Mouse (Mus musculus): ENCODE measurements around the gene Ctsll3. TPM values are rescaled to one million over a fixed set of nuclear protein-coding genes. Genes with fewer than 3 reads are reported as not detected.

Gene Ctsll3
- total and polyA plus RNA-seq, 3 experiments: not detected

- no peak for TF ChIP-seq ZMIZ1 (IDR thresholded peaks at IDR 0.05; ENCODE audit: low read depth, low read length)
- no peak for TF ChIP-seq POLR2AphosphoS2 (IDR thresholded peaks at IDR 0.05; ENCODE audit: low read length)
- TF ChIP-seq ELF1 (IDR thresholded peaks at IDR 0.05; ENCODE audit: low read depth, low read length): no peak
- no peak for TF ChIP-seq UBTF (IDR thresholded peaks at IDR 0.05; ENCODE audit: borderline replicate concordance, insufficient read depth, low read depth, low read length)
- no peak for TF ChIP-seq POLR2A (IDR thresholded peaks at IDR 0.05; ENCODE audit: control insufficient read depth in 1 of 2, insufficient read depth in 1 of 2, low read depth in 1 of 2, low read length in 2 of 2, poor library complexity in 1 of 2)
- no peak for TF ChIP-seq ZNF384 (IDR thresholded peaks at IDR 0.05; ENCODE audit: low read depth, low read length)
- no peak for TF ChIP-seq USF1 (IDR thresholded peaks at IDR 0.05; ENCODE audit: low read depth, low read length)
Observed at GRCm38 (mm10) chr13:60759136-60759535, 43.5 kb downstream of the Ctsll3 start (continued).

- no peak overlapping the region for H3K4me3 ChIP-seq (ENCODE audit: control insufficient read depth in 1 of 2, insufficient read depth in 1 of 2, low read depth in 2 of 2, low read length in 2 of 2)
- H3K79me2 ChIP-seq (ENCODE audit: control insufficient read depth, insufficient read depth, low read length, poor library complexity): no peaks in the 10 kb centered on the region
- H3K9me3 ChIP-seq (replicated peaks; ENCODE audit: insufficient read depth, low read length): no peaks in the 10 kb centered on the region
- H3K4me1 ChIP-seq (ENCODE audit: control insufficient read depth in 1 of 2, insufficient read depth in 2 of 2, low read length in 2 of 2): no peaks in the 10 kb centered on the region
- DNase-seq (ENCODE audit: low read depth, low spot score): no peak
- no peak overlapping the region for H3K9ac ChIP-seq (ENCODE audit: control insufficient read depth, low read depth, low read length, poor library complexity, severe bottlenecking)
- no peak overlapping the region for H3K27ac ChIP-seq (ENCODE audit: control insufficient read depth, low read depth, low read length)
- no peaks in the 10 kb centered on the region for H3K36me3 ChIP-seq (ENCODE audit: control insufficient read depth in 1 of 2, insufficient read depth in 2 of 2, low read length in 2 of 2)
- TF ChIP-seq RAD21 (IDR thresholded peaks at IDR 0.05; ENCODE audit: low read depth, low read length) (no peak), ELF1 (IDR thresholded peaks at IDR 0.05; ENCODE audit: low read depth, low read length) (no peak), JUND (IDR thresholded peaks at IDR 0.05; ENCODE audit: low read depth, low read length) (no peak), ZC3H11A (IDR thresholded peaks at IDR 0.05; ENCODE audit: low read depth, low read length) (no peak), MEF2A (IDR thresholded peaks at IDR 0.05; ENCODE audit: extremely low read depth, insufficient replicate concordance, low read depth, low read length, poor library complexity, severe bottlenecking) (no peak), MAX (IDR thresholded peaks at IDR 0.05; ENCODE audit: low read length) (no peak), GATA1 (IDR thresholded peaks at IDR 0.05; ENCODE audit: low read depth, low read length) (no peak), NRF1 (IDR thresholded peaks at IDR 0.05; ENCODE audit: insufficient read depth, low read depth, low read length, poor library complexity, severe bottlenecking) (no peak), TAL1 (IDR thresholded peaks at IDR 0.05; ENCODE audit: low read length) (no peak), ETS1 (IDR thresholded peaks at IDR 0.05; ENCODE audit: low read depth, low read length) (no peak), POLR2AphosphoS2 (IDR thresholded peaks at IDR 0.05; ENCODE audit: low read length) (no peak), HCFC1 (IDR thresholded peaks at IDR 0.05; ENCODE audit: low read depth, low read length) (no peak), MXI1 (IDR thresholded peaks at IDR 0.05; ENCODE audit: low read depth, low read length) (no peak), USF1 (IDR thresholded peaks at IDR 0.05; ENCODE audit: low read depth, low read length) (no peak), SMC3 (IDR thresholded peaks at IDR 0.05; ENCODE audit: low read depth, low read length) (no peak), RCOR1 (IDR thresholded peaks at IDR 0.05; ENCODE audit: low read depth, low read length) (no peak), ZNF384 (IDR thresholded peaks at IDR 0.05; ENCODE audit: low read depth, low read length) (no peak)
- H3K27me3 ChIP-seq (ENCODE audit: control insufficient read depth in 1 of 2, insufficient read depth in 2 of 2, low read length in 2 of 2): no peaks in the 10 kb centered on the region
Observed at GRCm38 (mm10) chr13:60757292-60757691, 45.4 kb downstream of the Ctsll3 start.

Measured in MEL (cell line).